Mouse (Mus musculus): Measurements from ENCODE around the gene Calcoco1. TPM values are rescaled to one million over a fixed set of nuclear protein-coding genes. Genes with fewer than 3 reads are reported as not detected.

Calcoco1 gene
- polyA plus RNA-seq, 1 experiment from 2014 or later, result 58.2 TPM

Other genes with a start within 250 kb of the Calcoco1 start
- gene Gm10337, start 218.5 kb downstream of the Calcoco1 start, polyA plus RNA-seq (2018), result not detected in 3 replicates
- gene Map3k12, start 205.1 kb downstream of the Calcoco1 start, polyA plus RNA-seq (2018), result 4.7 to 7.1 TPM (median 5.2 TPM) in 3 replicates
- gene Tarbp2, start 204.0 kb downstream of the Calcoco1 start, polyA plus RNA-seq (2018), result 12.9 to 30.0 TPM (median 24.7 TPM) in 3 replicates
- 0.41 to 1.8 TPM (median 1.0 TPM) in 3 replicates for gene Npff, start 197.2 kb downstream of the Calcoco1 start, polyA plus RNA-seq (2018)
- gene Gm28047, start 97.1 kb downstream of the Calcoco1 start, polyA plus RNA-seq (2018), result 0.19 TPM in 1 of 3 replicates, not detected in the others
- 36.4 to 59.3 TPM (median 45.3 TPM) in 3 replicates for gene Atf7, start 96.7 kb downstream of the Calcoco1 start, polyA plus RNA-seq (2018)
- gene Atp5g2, start 49.8 kb downstream of the Calcoco1 start, polyA plus RNA-seq (2018), result 113 to 295 TPM (median 267 TPM) in 3 replicates
- gene Hoxc13, start 198.9 kb upstream of the Calcoco1 start, polyA plus RNA-seq (2018), result not detected in 3 replicates
- gene Hoxc12, start 214.6 kb upstream of the Calcoco1 start, polyA plus RNA-seq (2018), result not detected in 3 replicates
- gene Hoxc11, start 232.2 kb upstream of the Calcoco1 start, polyA plus RNA-seq (2018), result not detected in 3 replicates
- not detected in 3 replicates for gene Hoxc10, start 244.6 kb upstream of the Calcoco1 start, polyA plus RNA-seq (2018)
- gene Hoxc5, start 245.3 kb upstream of the Calcoco1 start, polyA plus RNA-seq (2018), result not detected in 3 replicates

All from macrophage (primary cell).